14 mouse cellular contexts compared by ENCODE assay signal in the genomic region with DNA sequence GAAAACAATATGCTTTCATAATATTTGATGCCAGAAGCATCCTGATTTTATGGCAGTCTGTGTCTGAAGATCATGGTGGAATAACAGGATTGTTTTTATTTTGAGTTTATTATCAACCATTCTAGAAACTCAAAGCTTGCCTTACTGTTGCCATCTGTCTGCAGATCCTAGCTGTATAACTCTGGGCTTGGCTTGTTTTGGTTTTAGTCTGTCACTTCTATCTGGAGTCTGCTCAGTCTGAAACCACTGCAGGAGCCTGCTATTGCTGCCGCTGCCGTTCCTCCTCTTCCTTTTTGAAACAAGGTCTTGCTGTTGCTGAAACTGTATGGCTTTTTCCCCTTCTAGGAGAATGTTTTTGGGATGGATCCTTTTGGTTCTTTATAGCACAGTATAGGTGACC. TPM values are rescaled to one million over a fixed set of nuclear protein-coding genes. Genes with fewer than 3 reads are reported as not detected.
DNase-seq lines count a peak whose midpoint lies in the region; ATAC-seq and TF ChIP-seq lines count a peak whose summit lies in the region.
"Had no signal": no experiment of that assay in that cellular context is flagged by ENCODE, and none has a peak within 500 bp of the region (broad histone marks: within the 10 kb centered on the region; RNA-seq: fewer than 3 reads in every experiment).

No protein-coding gene starts in this region.

- peak overlapping the region; percentile 41 for H3K27ac ChIP-seq in left cerebral cortex, adult 2 months
- H3K27ac ChIP-seq in forebrain, embryonic 11.5 days (ENCODE audit: low read depth, low read length) = peak overlapping the region; percentile 71
- H3K27ac ChIP-seq in hindbrain, embryonic 13.5 days = peak overlapping the region; percentile 69
- peak overlapping the region; percentile 51; the same call in 1 of the 2 replicates for H3K27ac ChIP-seq in midbrain, embryonic 16.5 days (ENCODE audit: low read length)

- H3K36me3 ChIP-seq in forebrain, embryonic 11.5 days (ENCODE audit: control insufficient read depth, insufficient read depth, low read length) = no peaks in the 10 kb centered on the region
- no peaks in the 10 kb centered on the region for H3K36me3 ChIP-seq in hindbrain, embryonic 13.5 days
- H3K36me3 ChIP-seq in midbrain, embryonic 16.5 days (ENCODE audit: control insufficient read depth, insufficient read depth, low read length) = no peaks in the 10 kb centered on the region

- no peak for TF ChIP-seq CTCF in left cerebral cortex, adult 2 months (IDR thresholded peaks at IDR 0.05)

- WGBS in forebrain, embryonic 11.5 days = 62% methylated on average over 2 of the region's 2 CpGs
- WGBS in hindbrain, embryonic 13.5 days = 70% methylated on average over 2 of the region's 2 CpGs
- WGBS in midbrain, embryonic 16.5 days = 42% methylated on average over 2 of the region's 2 CpGs

- no peak overlapping the region for H3K4me2 ChIP-seq in forebrain, embryonic 11.5 days (ENCODE audit: low read depth, low read length, severe bottlenecking)
- no peak overlapping the region for H3K4me2 ChIP-seq in hindbrain, embryonic 13.5 days
- H3K4me2 ChIP-seq in midbrain, embryonic 16.5 days (ENCODE audit: low read length) = no peak overlapping the region
- H3K4me2 ChIP-seq: heart, embryonic 12.5 days; lung, embryonic 14.5 days had no signal

- ATAC-seq in forebrain, embryonic 11.5 days (replicated peaks; ENCODE audit: low FRiP score) = no peak
- ATAC-seq in hindbrain, embryonic 13.5 days (ENCODE audit: low FRiP score) = no peak
- ATAC-seq in midbrain, embryonic 16.5 days = no peak

- DNase-seq in left cerebral cortex, adult 2 months (ENCODE audit: extremely low spot score in 1 of 2, low spot score in 2 of 2) = no peak
- DNase-seq in left cerebral cortex, postnatal 36 days (ENCODE audit: low spot score in 2 of 2) = no peak
- DNase-seq in forebrain, embryonic 11.5 days (ENCODE audit: low spot score) = no peak
- no peak for DNase-seq in kidney, postnatal 10 days
- no peak for DNase-seq in adrenal gland, postnatal 25 days
- DNase-seq: adrenal gland, postnatal 36 days; cerebellum, postnatal 10 days; embryo, embryonic 11 days; lung, embryonic 14.5 days; thymus, adult 2 months had no signal

- intact Hi-C loops in left cerebral cortex, adult 2 months (cut with DNase I) = no loop called here
- intact Hi-C loops in left cerebral cortex, postnatal 36 days (cut with DNase I) = no loop called here

- no peak overlapping the region for H3K9ac ChIP-seq in forebrain, embryonic 11.5 days (ENCODE audit: low read length)
- no peak overlapping the region for H3K9ac ChIP-seq in hindbrain, embryonic 13.5 days
- H3K9ac ChIP-seq in midbrain, embryonic 16.5 days (ENCODE audit: low read depth, low read length) = no peak overlapping the region
- H3K9ac ChIP-seq: heart, embryonic 12.5 days; lung, embryonic 14.5 days had no signal

- H3K9me3 ChIP-seq in forebrain, embryonic 11.5 days (ENCODE audit: control insufficient read depth, low read length) = no peaks in the 10 kb centered on the region
- no peaks in the 10 kb centered on the region for H3K9me3 ChIP-seq in hindbrain, embryonic 13.5 days
- no peaks in the 10 kb centered on the region for H3K9me3 ChIP-seq in midbrain, embryonic 16.5 days (replicated peaks; ENCODE audit: control insufficient read depth, low read length, poor library complexity, severe bottlenecking)
- H3K9me3 ChIP-seq: heart, embryonic 12.5 days; megakaryocyte, embryonic 14.5 days had no signal

- H3K4me1 ChIP-seq in forebrain, embryonic 11.5 days (replicated peaks; ENCODE audit: control insufficient read depth, insufficient read depth, low read length) = 0 out of 2 replicates have a peak, but pooled peaks cover 3% of the 10 kb centered on the region
- peaks cover 26% of the 10 kb centered on the region for H3K4me1 ChIP-seq in hindbrain, embryonic 13.5 days (replicated peaks)
- peaks cover 13% of the 10 kb centered on the region; the same call in 1 of the 2 replicates for H3K4me1 ChIP-seq in midbrain, embryonic 16.5 days (ENCODE audit: control insufficient read depth, insufficient read depth, low read length)

- no peak overlapping the region for H3K4me3 ChIP-seq in left cerebral cortex, adult 2 months
- no peak overlapping the region for H3K4me3 ChIP-seq in forebrain, embryonic 11.5 days (ENCODE audit: low read depth, low read length)
- H3K4me3 ChIP-seq in hindbrain, embryonic 13.5 days = no peak overlapping the region
- H3K4me3 ChIP-seq in midbrain, embryonic 16.5 days (ENCODE audit: low read depth, low read length) = no peak overlapping the region
- H3K4me3 ChIP-seq: heart, embryonic 12.5 days; megakaryocyte, embryonic 14.5 days had no signal

- no peaks in the 10 kb centered on the region for H3K27me3 ChIP-seq in forebrain, embryonic 11.5 days (ENCODE audit: control insufficient read depth, insufficient read depth, low read length)
- no peaks in the 10 kb centered on the region for H3K27me3 ChIP-seq in hindbrain, embryonic 13.5 days
- H3K27me3 ChIP-seq in midbrain, embryonic 16.5 days (ENCODE audit: control insufficient read depth, insufficient read depth, low read depth, low read length) = no peaks in the 10 kb centered on the region
- H3K27me3 ChIP-seq: heart, embryonic 12.5 days; megakaryocyte, embryonic 14.5 days had no signal

RNA-seq across cellular contexts. Expression of a gene that starts 52.8 kb away (rescaled TPM):
- 100 to 1,000 TPM; 117 to 118 TPM for total RNA-seq in left cerebral cortex, adult 2 months (2021)
- total RNA-seq in left cerebral cortex, postnatal 36 days (2021) = 100 to 1,000 TPM; 107 to 111 TPM
- polyA plus RNA-seq in forebrain, embryonic 11.5 days (2014; fragmentation: Nextera tagmentation; extraction: Ambion mirVana) = 33.1 and 34.5 TPM in 2 replicates
- 18.6 and 20.0 TPM in 2 replicates for polyA plus RNA-seq in hindbrain, embryonic 13.5 days (2015; fragmentation: Nextera tagmentation; extraction: Ambion mirVana)
- polyA plus RNA-seq in midbrain, embryonic 16.5 days (2015; fragmentation: Nextera tagmentation; extraction: Ambion mirVana) = 17.2 and 19.6 TPM in 2 replicates
- 46.8 and 57.7 TPM in 2 replicates for total RNA-seq in adrenal gland, postnatal 25 days (2021)
